Mouse (Mus musculus) cerebellum, postnatal 14 days (tissue): Measurements from ENCODE around the gene Acly.
"Not testable (repeated sequence)": the region's sequence is repeated elsewhere in the genome, so short reads cannot be mapped to it uniquely, and the experiment has no call there.

Experiments used
- DNase-seq, 2 experiments: peaks; one replicate each; pipeline ENCODE4 v3.0.0; 2021; ENCODE audit warnings: mixed read lengths in 2 of 2

Gene Acly

DNA sequence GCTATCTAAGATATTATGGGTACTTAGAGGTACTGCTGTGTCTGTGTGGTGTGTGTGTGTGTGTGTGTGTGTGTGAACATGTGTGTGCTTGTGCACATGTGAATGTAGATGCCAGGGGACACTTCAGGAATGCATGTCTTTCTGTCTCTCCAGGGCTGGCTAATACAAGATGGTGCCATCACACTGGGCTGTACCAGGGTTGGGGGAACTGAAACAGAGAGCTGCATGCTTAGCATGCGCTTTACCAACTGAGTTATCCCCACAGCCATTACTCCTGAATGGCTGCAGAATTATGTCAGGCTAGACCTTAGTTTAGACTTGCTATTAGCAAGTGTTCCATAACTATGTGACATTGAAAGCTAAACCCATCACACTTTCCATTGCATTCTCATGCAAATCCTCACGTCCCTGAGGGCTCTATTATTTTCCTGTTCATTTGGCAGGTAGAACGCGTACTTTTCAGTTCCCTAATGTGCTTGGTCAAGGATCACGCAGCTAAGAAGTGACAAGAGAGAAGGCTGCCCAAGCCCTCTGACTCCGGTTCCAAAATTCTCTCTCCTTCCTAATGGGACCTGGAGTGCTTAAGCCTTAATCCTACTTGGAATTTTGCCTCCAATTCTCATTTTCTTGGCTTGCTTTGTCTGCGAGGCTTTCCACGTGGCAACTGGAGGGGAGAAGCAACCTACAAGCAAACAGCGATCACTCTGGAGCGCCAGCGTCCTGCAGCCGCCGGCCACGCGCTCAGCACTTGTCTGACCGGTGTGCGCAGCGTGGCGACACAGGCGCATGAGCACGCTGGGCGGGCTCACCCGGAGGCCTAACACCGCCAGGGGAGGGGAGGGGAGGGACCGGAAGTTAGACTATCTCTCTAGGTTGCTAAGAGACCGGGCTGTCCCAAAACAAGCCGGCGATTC, 17.3 kb upstream of the Acly start, which contains the start of gene Ttc25:
Gene Ttc25 (plus strand): TSS at position 776 of the 914 bp plus-strand sequence.
- peak; percentile 52 to 54 for DNase-seq

- no peak for DNase-seq
These were observed 13.8 kb upstream of the Acly start for GRCm38 (mm10) chr11:100541577-100541976.

- no peak for DNase-seq
These were observed 13.2 kb upstream of the Acly start for GRCm38 (mm10) chr11:100540966-100541365.

GRCm38 (mm10) chr11:100536466-100536865, 8.7 kb upstream of the Acly start:
- no peak for DNase-seq

GRCm38 (mm10) chr11:100535996-100536395, 8.2 kb upstream of the Acly start:
- DNase-seq: no peak

- DNase-seq: not testable (repeated sequence)
These were observed 7.0 kb upstream of the Acly start for GRCm38 (mm10) chr11:100534821-100535220.

GRCm38 (mm10) chr11:100534411-100534810, 6.6 kb upstream of the Acly start:
- not testable (repeated sequence) for DNase-seq

DNA sequence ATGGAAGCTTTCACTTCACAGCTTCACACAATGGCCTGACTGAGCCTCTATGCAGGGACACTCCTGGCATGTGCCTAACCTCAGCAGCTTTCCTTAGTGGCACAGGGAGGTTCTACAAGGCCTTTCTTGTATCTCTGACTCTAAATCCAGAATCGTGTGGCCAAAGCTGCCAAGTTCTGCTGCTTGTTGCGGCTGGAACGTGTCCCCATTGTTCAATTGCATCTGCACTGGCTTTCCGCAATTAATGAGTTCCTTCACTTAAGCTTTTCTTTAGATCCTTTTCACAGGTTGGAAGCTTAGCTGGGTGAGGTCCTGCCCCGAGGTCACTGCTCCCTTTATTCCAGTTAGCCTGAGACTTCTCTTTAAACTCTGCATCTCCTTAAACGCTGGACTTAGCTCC, 6.1 kb upstream of the Acly start:
- DNase-seq: no peak

GRCm38 (mm10) chr11:100528375-100529165, 770 bp upstream of the Acly start:
- DNase-seq: no peak

DNA sequence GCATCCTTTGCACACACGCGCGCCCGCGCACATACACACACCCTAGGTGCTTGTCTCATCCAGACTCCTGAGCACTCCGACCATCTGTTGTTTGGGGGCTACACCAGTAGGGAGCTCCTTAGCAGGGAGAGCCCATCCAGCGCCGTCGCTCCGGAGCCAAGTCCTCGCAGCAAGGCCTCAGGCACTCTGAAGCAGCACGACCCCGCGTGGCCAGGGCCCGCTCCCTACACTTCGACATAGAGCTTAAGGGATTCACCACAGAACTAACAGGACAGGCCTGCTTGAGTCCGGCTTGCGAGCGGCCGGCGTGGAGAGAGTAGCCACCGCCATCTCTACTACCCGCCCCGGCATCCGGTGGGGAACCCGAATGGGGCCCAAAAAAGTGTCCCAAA, 738 bp downstream of the Acly start:
- DNase-seq: peak; percentile 71 to 79

- DNase-seq: no peak
These were observed 1.6 kb downstream of the Acly start for GRCm38 (mm10) chr11:100526052-100526816.

GRCm38 (mm10) chr11:100524987-100525630, 2.7 kb downstream of the Acly start:
- no peak for DNase-seq

DNA sequence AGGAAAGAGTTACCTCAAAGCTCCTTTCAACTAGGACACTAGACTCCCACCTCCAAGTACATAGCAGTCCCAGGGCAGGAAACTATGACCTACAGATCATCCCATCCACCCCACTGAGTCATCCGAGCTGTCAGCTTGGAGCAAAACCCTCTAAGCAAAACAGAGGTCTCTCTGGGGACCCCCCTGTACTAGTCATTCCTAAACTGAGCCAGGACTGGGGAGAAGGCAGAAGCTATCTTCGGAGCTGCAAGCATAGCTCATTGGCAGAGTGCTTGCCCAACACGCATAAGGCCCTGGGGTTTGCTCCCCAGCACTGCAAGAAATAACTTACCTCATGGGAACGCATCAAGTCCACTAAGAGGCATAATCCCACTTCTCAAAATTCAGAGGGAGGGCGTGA, 3.4 kb downstream of the Acly start:
- DNase-seq: no peak

DNA sequence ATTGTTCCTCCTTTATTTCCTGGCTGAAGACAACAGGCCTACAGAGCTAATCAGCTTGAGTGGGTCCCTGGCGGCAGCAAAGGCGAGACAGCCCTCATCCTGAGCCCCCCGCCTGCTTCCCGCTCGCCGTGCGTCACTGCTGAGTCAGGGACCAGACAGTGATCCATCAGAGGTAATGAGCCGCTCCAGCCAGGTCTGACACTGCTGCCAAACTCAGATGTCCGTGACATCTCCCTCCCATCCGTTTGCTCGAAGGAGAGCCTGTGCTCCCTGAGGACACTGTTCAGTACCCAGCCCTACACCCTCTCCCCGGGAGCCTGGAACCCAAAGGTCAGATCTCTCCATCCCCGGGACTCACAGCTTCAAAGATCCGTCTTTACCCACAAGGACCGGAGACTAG, 7.0 kb downstream of the Acly start:
- no peak for DNase-seq

DNA sequence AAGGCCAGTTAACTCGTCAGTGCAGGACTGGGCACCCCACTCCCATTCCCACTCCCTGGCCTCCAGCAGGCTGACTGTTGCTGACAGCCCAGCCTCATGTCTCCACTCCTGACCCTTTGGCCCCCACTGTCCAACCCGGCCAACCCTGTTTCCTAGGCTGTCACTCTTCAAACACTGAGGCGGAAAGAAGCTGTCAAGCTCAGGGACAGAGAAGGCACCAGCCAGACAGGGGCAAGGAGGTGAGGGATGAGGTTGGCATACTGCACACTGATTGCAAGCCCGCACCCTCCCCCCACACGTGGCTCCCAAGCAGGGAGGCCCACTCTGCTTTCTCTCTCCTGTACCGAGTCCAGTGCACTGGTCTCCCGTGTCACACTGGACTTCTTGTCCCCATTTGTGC, 8.6 kb downstream of the Acly start:
- no peak for DNase-seq

DNA sequence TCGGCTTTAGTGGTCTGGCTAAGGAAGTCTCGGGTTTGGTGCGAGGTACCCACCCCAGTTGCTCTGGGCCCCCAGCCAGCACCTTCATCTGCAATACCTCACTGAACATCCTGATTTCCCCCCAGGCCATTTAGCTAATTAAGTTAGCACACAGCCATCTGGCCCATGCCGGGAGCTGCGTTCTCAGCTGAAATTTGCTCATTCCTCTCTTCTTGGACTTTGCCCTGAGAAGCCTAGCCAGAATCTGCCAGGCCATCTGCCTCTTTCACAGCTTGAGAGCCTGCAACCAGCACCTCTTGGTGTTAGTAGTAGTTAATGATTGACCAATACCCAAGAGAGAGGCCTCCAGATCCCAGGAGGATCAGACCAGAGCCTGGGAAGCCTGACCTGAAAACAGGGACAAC, 9.6 kb downstream of the Acly start:
- peak; percentile 91 to 93 for DNase-seq

DNA sequence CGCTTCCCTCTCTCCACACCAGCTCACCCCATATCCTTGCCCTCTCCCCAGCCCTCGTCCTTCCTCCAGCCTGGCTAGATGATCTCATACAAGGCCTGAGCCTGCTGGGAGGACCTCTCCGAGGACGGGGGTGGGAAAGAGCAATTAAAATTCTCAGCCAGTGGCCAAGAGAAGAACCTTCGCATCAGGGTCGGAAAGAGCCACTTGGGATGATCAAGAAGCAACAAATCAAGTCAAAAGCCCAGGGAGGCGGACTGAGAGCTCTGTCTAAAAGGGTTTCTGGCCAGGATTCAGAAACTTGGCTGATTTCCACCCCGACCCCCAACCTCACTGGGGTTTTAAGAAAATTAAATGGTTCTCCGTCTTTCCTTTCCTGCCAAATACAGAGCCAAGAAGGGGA, 11.5 kb downstream of the Acly start:
- peak in 1 of 2 experiments; percentile 37 for DNase-seq

DNA sequence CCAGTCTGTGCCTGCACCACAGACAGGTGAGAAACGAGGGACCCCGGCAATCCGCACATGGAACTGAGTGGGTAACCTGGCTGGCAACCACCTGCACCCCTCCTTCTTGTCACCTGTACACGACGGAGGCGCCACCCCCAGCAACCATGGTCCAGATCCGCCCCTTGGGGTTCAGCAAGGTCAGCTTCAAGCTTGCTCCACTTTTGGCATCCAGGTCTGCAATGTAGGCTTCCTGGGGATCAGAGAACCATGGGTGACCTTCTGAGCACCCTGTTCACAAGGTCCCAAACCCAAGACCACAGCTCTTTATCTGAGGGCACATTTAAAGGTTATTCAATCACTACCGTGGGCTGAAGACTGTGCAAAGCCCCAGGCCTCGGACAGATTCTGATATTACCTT, 12.0 kb downstream of the Acly start:
- DNase-seq: no peak

- DNase-seq: no peak
These were observed 12.7 kb downstream of the Acly start for GRCm38 (mm10) chr11:100515061-100515460.

GRCm38 (mm10) chr11:100513716-100514115, 14.1 kb downstream of the Acly start:
- DNase-seq: no peak

DNA sequence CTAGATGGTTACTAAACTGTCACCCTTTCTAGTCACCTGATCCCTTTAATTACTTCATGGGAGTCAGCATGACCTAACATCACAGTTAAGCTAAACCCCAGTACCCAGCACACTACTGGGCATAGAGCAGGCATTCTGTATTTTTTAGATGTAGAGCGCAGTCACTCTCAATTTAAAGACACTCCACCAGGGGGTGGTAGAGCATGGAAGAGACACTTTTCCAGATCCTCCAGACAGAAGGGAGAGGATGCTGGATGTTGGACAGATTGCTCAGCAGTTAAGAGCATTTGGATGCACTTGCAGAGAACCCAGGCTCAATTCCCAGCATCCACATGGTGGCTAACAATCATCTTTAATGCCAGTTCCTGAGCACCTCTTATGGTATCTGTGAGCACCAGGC, 15.4 kb downstream of the Acly start:
- DNase-seq: peak; percentile 74 to 79

- DNase-seq: no peak
These were observed 17.2 kb downstream of the Acly start for GRCm38 (mm10) chr11:100510556-100510955.
